Mouse (Mus musculus): ENCODE measurements at regions not wholly inside any gene's neighbourhood (a gene's known extent, or its start where the extent isn't known, plus 50 kb on each side); places are given as distances from the start of the nearest gene placed in this dataset.
A peak's percentile ranks its signal among the peaks of the same experiment; 100 is the strongest.

- no peak for DNase-seq (ENCODE audit: low spot score in 2 of 2)
Measured at GRCm38 (mm10) chr15:49043035-49043434, 4841.7 kb upstream of the Gm7489 start.

DNA sequence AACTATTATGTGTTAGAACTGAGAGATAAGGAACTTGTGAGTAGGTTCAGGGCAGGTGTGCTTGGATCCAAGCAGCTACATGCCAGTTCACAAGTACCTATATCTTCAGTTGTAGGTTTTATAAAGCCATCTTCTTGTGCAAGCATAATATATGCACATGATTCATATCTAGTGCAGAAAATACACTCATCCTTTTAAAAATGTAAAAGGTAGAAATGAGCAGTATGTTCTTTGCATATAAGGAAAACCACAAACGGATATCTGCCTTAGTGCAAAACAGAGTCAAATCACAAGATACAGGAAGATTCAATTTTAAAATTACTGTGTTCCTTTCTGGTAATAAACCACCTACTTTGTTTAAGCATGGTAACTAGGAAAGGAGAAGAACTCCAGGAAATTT, 4819.6 kb upstream of the Gm7489 start:
- DNase-seq (ENCODE audit: low spot score in 2 of 2), result no peak

DNA sequence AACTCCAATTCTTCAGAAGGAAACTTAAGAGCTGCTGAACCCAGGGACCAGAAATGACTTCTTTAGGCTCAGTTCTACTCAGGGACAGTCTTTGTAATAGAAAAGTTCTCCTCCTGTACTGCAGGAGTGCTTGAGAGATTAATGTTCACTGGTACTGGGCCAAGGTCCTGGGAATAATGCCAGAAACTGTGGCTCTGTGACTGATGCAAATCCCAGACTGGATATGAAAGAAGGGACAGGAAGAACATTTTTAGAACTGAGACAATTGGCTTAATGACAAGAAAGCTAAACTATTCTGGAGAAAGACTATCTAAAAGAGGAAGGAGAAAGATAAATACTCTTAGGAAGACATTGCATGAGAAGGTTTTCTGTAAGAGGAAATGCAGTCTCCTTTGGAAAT, 4818.8 kb upstream of the Gm7489 start:
- DNase-seq (ENCODE audit: low spot score in 2 of 2), result peak; percentile 8 to 26

- no peak for DNase-seq (ENCODE audit: low spot score in 2 of 2)
Measured at GRCm38 (mm10) chr15:49066367-49066766, 4818.3 kb upstream of the Gm7489 start.

All from layer of hippocampus, adult 8-10 months (tissue).